Mouse (Mus musculus): Measurements from ENCODE around the gene Bcat1.

DNA sequence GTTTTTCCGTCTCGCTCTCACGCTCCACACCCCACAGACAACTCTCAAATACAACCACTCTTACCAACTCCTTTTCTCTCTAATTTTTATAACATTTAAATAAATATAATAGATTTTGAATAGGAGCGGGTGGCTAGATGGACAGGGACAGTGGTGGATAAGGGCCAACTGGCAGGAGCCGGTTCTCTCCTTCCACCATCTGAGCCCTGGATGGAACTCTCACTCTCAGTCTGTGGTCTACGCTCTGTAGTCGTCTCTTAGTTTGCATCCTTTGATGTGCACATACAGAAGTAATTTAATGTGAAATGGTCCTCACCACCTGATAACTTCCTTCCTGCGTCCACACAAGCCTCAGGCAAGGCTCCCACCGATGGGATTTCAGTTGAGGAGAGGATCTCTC lies 302 bp upstream of the Bcat1 start:
- TF ChIP-seq POLR2A (IDR thresholded peaks at IDR 0.05; ENCODE audit: control insufficient read depth, extremely low read depth, insufficient read depth, low read length, poor library complexity), result no peak
- TF ChIP-seq CTCF (IDR thresholded peaks at IDR 0.05; ENCODE audit: borderline replicate concordance, control insufficient read depth, extremely low read depth, insufficient read depth, low read length, poor library complexity), result no peak
